Mouse (Mus musculus): ENCODE measurements around the gene Macc1. TPM values are rescaled to one million over a fixed set of nuclear protein-coding genes. Genes with fewer than 3 reads are reported as not detected.
A peak's percentile ranks its signal among the peaks of the same experiment; 100 is the strongest.
"Not testable (repeated sequence)": the region's sequence is repeated elsewhere in the genome, so short reads cannot be mapped to it uniquely, and the experiment has no call there.

Gene Macc1
- polyA plus RNA-seq, 1 experiment from 2014 or later = 1.6 TPM

GRCm38 (mm10) chr12:119313014-119313763 is 881 bp upstream of the Macc1 start:
- Histone ChIP-seq H3K27me3 (replicated peaks; ENCODE audit: control insufficient read depth, insufficient read depth, low read length) (no peaks in the 10 kb centered on the region), H3K9me3 (ENCODE audit: control insufficient read depth, low read length) (no peaks in the 10 kb centered on the region), H3K9ac (ENCODE audit: low read depth, low read length) (no peak overlapping the region), H3K27ac (replicated peaks; ENCODE audit: low read depth, low read length) (no peak overlapping the region), H3K4me3 (ENCODE audit: low read depth, low read length) (no peak overlapping the region), H3K36me3 (ENCODE audit: control insufficient read depth, insufficient read depth, low read length) (no peaks in the 10 kb centered on the region), H3K4me2 (ENCODE audit: low read depth, low read length) (no peak overlapping the region), H3K4me1 (ENCODE audit: control insufficient read depth, insufficient read depth, low read length) (no peaks in the 10 kb centered on the region)
- ATAC-seq (ENCODE audit: low read depth) = no peak
- no peak for DNase-seq (ENCODE audit: low spot score)
- WGBS = 61% methylated on average over 3 of the region's 3 CpGs

- H3K4me3 ChIP-seq (ENCODE audit: low read depth, low read length) = no peak overlapping the region
- no peak overlapping the region for H3K27ac ChIP-seq (replicated peaks; ENCODE audit: low read depth, low read length)
- 25% methylated on average over 1 of the region's 1 CpGs for WGBS
- DNase-seq (ENCODE audit: low spot score) (peak; percentile 36), ATAC-seq (ENCODE audit: low read depth) (no peak)
- no peaks in the 10 kb centered on the region for H3K27me3 ChIP-seq (replicated peaks; ENCODE audit: control insufficient read depth, insufficient read depth, low read length)
- H3K9me3 ChIP-seq (ENCODE audit: control insufficient read depth, low read length) = no peaks in the 10 kb centered on the region
- H3K4me1 ChIP-seq (ENCODE audit: control insufficient read depth, insufficient read depth, low read length) = no peaks in the 10 kb centered on the region
- no peak overlapping the region for H3K4me2 ChIP-seq (ENCODE audit: low read depth, low read length)
- H3K36me3 ChIP-seq (ENCODE audit: control insufficient read depth, insufficient read depth, low read length) = no peaks in the 10 kb centered on the region
- no peak overlapping the region for H3K9ac ChIP-seq (ENCODE audit: low read depth, low read length)
Observed at GRCm38 (mm10) chr12:119318799-119319198, 4.7 kb downstream of the Macc1 start.

DNA sequence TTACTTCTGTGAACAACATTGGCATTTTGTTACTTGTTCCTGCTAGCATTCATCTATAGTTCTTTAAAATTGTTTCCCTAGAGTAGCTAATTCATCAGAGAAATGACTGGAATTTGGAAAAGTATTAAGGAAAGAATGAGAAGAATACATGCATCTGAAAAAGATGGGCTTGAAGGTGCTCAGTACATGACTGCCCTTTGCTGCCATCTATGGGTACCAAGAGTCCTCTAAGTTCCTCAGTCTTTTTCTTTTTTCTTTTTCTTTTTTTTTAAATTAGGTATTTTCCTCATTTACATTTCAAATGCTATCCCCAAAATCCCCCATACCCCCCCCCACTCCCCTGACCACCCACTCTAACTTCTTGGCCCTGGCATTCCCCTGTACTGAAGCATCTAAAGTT is 11.3 kb downstream of the Macc1 start:
- H3K4me3 ChIP-seq (ENCODE audit: low read depth, low read length) = no peak overlapping the region
- no peak overlapping the region for H3K4me2 ChIP-seq (ENCODE audit: low read depth, low read length)
- H3K9me3 ChIP-seq (ENCODE audit: control insufficient read depth, low read length) = no peaks in the 10 kb centered on the region
- no peak overlapping the region for H3K9ac ChIP-seq (ENCODE audit: low read depth, low read length)
- no peaks in the 10 kb centered on the region for H3K27me3 ChIP-seq (replicated peaks; ENCODE audit: control insufficient read depth, insufficient read depth, low read length)
- no peaks in the 10 kb centered on the region for H3K36me3 ChIP-seq (ENCODE audit: control insufficient read depth, insufficient read depth, low read length)
- no peaks in the 10 kb centered on the region for H3K4me1 ChIP-seq (ENCODE audit: control insufficient read depth, insufficient read depth, low read length)
- no peak overlapping the region for H3K27ac ChIP-seq (replicated peaks; ENCODE audit: low read depth, low read length)
- peak; percentile 13 for DNase-seq (ENCODE audit: low spot score)
- ATAC-seq (ENCODE audit: low read depth) = no peak

GRCm38 (mm10) chr12:119330644-119331043 is 16.6 kb downstream of the Macc1 start:
- no peaks in the 10 kb centered on the region for H3K9me3 ChIP-seq (ENCODE audit: control insufficient read depth, low read length)
- no peak overlapping the region for H3K4me3 ChIP-seq (ENCODE audit: low read depth, low read length)
- H3K27ac ChIP-seq (replicated peaks; ENCODE audit: low read depth, low read length) = no peak overlapping the region
- H3K4me2 ChIP-seq (ENCODE audit: low read depth, low read length) = no peak overlapping the region
- H3K4me1 ChIP-seq (ENCODE audit: control insufficient read depth, insufficient read depth, low read length) = no peaks in the 10 kb centered on the region
- 89% methylated on average over 4 of the region's 4 CpGs for WGBS
- no peaks in the 10 kb centered on the region for H3K27me3 ChIP-seq (replicated peaks; ENCODE audit: control insufficient read depth, insufficient read depth, low read length)
- H3K9ac ChIP-seq (ENCODE audit: low read depth, low read length) = no peak overlapping the region
- no peak for ATAC-seq (ENCODE audit: low read depth)
- no peaks in the 10 kb centered on the region for H3K36me3 ChIP-seq (ENCODE audit: control insufficient read depth, insufficient read depth, low read length)
- DNase-seq (ENCODE audit: low spot score) = no peak

GRCm38 (mm10) chr12:119333376-119333775 is 19.3 kb downstream of the Macc1 start:
- no peaks in the 10 kb centered on the region for H3K27me3 ChIP-seq (replicated peaks; ENCODE audit: control insufficient read depth, insufficient read depth, low read length)
- no peak overlapping the region for H3K27ac ChIP-seq (replicated peaks; ENCODE audit: low read depth, low read length)
- no peaks in the 10 kb centered on the region for H3K9me3 ChIP-seq (ENCODE audit: control insufficient read depth, low read length)
- H3K4me3 ChIP-seq (ENCODE audit: low read depth, low read length) = no peak overlapping the region
- no peaks in the 10 kb centered on the region for H3K36me3 ChIP-seq (ENCODE audit: control insufficient read depth, insufficient read depth, low read length)
- no peaks in the 10 kb centered on the region for H3K4me1 ChIP-seq (ENCODE audit: control insufficient read depth, insufficient read depth, low read length)
- no peak for ATAC-seq (ENCODE audit: low read depth)
- no peak overlapping the region for H3K4me2 ChIP-seq (ENCODE audit: low read depth, low read length)
- H3K9ac ChIP-seq (ENCODE audit: low read depth, low read length) = no peak overlapping the region
- DNase-seq (ENCODE audit: low spot score) = no peak

GRCm38 (mm10) chr12:119352579-119352978 is 38.5 kb downstream of the Macc1 start:
- WGBS = 44% methylated on average over 16 of the region's 16 CpGs

GRCm38 (mm10) chr12:119357418-119358241 is 43.6 kb downstream of the Macc1 start:
- peak; percentile 11 for DNase-seq (ENCODE audit: low spot score)
- 36% methylated on average over 7 of the region's 7 CpGs for WGBS
- ATAC-seq (ENCODE audit: low read depth) = peak; percentile 37; the same call in 1 of the 2 replicates

More at GRCm38 (mm10) chr12:119352579-119352978, 38.5 kb downstream of the Macc1 start:
- not testable (repeated sequence) for H3K27me3 ChIP-seq (replicated peaks; ENCODE audit: control insufficient read depth, insufficient read depth, low read length); ATAC-seq (ENCODE audit: low read depth); DNase-seq (ENCODE audit: low spot score); H3K4me2 ChIP-seq (ENCODE audit: low read depth, low read length); H3K4me3 ChIP-seq (ENCODE audit: low read depth, low read length); H3K27ac ChIP-seq (replicated peaks; ENCODE audit: low read depth, low read length); H3K36me3 ChIP-seq (ENCODE audit: control insufficient read depth, insufficient read depth, low read length); H3K9me3 ChIP-seq (ENCODE audit: control insufficient read depth, low read length); H3K9ac ChIP-seq (ENCODE audit: low read depth, low read length); H3K4me1 ChIP-seq (ENCODE audit: control insufficient read depth, insufficient read depth, low read length)

DNA sequence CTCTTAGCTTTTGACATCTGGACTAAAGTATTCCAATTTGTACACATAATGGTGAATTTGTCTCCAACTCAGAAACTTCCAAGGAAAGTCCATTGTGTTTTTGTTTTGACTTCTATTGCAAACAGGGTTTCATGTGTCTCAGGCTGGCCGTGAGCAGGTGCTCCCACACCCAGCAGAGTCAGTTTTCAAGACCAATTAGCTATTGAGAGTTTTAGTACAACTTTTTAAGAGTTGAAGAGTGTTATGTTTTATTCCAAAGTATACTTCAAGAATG is 44.1 kb downstream of the Macc1 start:
- H3K9ac ChIP-seq (ENCODE audit: low read depth, low read length) = no peak overlapping the region
- no peak for DNase-seq (ENCODE audit: low spot score)

More at GRCm38 (mm10) chr12:119357418-119358241, 43.6 kb downstream of the Macc1 start:
- Histone ChIP-seq H3K9me3 (ENCODE audit: control insufficient read depth, low read length) (no peaks in the 10 kb centered on the region), H3K27ac (replicated peaks; ENCODE audit: low read depth, low read length) (no peak overlapping the region), H3K27me3 (replicated peaks; ENCODE audit: control insufficient read depth, insufficient read depth, low read length) (no peaks in the 10 kb centered on the region), H3K4me3 (ENCODE audit: low read depth, low read length) (no peak overlapping the region), H3K9ac (ENCODE audit: low read depth, low read length) (no peak overlapping the region), H3K36me3 (ENCODE audit: control insufficient read depth, insufficient read depth, low read length) (no peaks in the 10 kb centered on the region), H3K4me1 (ENCODE audit: control insufficient read depth, insufficient read depth, low read length) (no peaks in the 10 kb centered on the region), H3K4me2 (ENCODE audit: low read depth, low read length) (no peak overlapping the region)

More for the DNA sequence above, 44.1 kb downstream of the Macc1 start:
- Histone ChIP-seq H3K27ac (replicated peaks; ENCODE audit: low read depth, low read length) (no peak overlapping the region), H3K9me3 (ENCODE audit: control insufficient read depth, low read length) (no peaks in the 10 kb centered on the region), H3K36me3 (ENCODE audit: control insufficient read depth, insufficient read depth, low read length) (no peaks in the 10 kb centered on the region), H3K4me2 (ENCODE audit: low read depth, low read length) (no peak overlapping the region), H3K27me3 (replicated peaks; ENCODE audit: control insufficient read depth, insufficient read depth, low read length) (no peaks in the 10 kb centered on the region), H3K4me3 (ENCODE audit: low read depth, low read length) (no peak overlapping the region), H3K4me1 (ENCODE audit: control insufficient read depth, insufficient read depth, low read length) (no peaks in the 10 kb centered on the region)
- WGBS = 26% methylated on average over 1 of the region's 1 CpGs
- no peak for ATAC-seq (ENCODE audit: low read depth)

Data from embryonic facial prominence, embryonic 14.5 days (tissue).